Mouse (Mus musculus): ENCODE data around the gene Cdsn.

The Cdsn gene

GRCm38 (mm10) chr17:35569091-35569944, 17.4 kb downstream of the Cdsn start:
- DNase-seq (ENCODE audit: low read depth in 1 of 2, low spot score in 2 of 2), result no peak

GRCm38 (mm10) chr17:35570836-35571235, 18.9 kb downstream of the Cdsn start:
- no peak for DNase-seq (ENCODE audit: low read depth in 1 of 2, low spot score in 2 of 2)

GRCm38 (mm10) chr17:35571477-35571876, 19.5 kb downstream of the Cdsn start:
- no peak for DNase-seq (ENCODE audit: low read depth in 1 of 2, low spot score in 2 of 2)

GRCm38 (mm10) chr17:35578211-35578610, 26.3 kb downstream of the Cdsn start:
- peak; percentile 46 to 65 for DNase-seq (ENCODE audit: low read depth in 1 of 2, low spot score in 2 of 2)

GRCm38 (mm10) chr17:35582900-35583299, 31.0 kb downstream of the Cdsn start:
- DNase-seq (ENCODE audit: low read depth in 1 of 2, low spot score in 2 of 2), result no peak

GRCm38 (mm10) chr17:35584330-35584937, 32.5 kb downstream of the Cdsn start:
- peak; percentile 26 to 63 for DNase-seq (ENCODE audit: low read depth in 1 of 2, low spot score in 2 of 2)

GRCm38 (mm10) chr17:35587291-35587690, 35.4 kb downstream of the Cdsn start:
- DNase-seq (ENCODE audit: low read depth in 1 of 2, low spot score in 2 of 2), result no peak

GRCm38 (mm10) chr17:35588387-35588786, 36.5 kb downstream of the Cdsn start:
- no peak for DNase-seq (ENCODE audit: low read depth in 1 of 2, low spot score in 2 of 2)

- peak; percentile 59 to 60 for DNase-seq (ENCODE audit: low read depth in 1 of 2, low spot score in 2 of 2)
Measured at GRCm38 (mm10) chr17:35590410-35591218, 38.7 kb downstream of the Cdsn start.

- DNase-seq (ENCODE audit: low read depth in 1 of 2, low spot score in 2 of 2), result no peak
Measured at GRCm38 (mm10) chr17:35591219-35591578, 39.3 kb downstream of the Cdsn start.

- no peak for DNase-seq (ENCODE audit: low read depth in 1 of 2, low spot score in 2 of 2)
Measured at GRCm38 (mm10) chr17:35591731-35592130, 39.8 kb downstream of the Cdsn start.

GRCm38 (mm10) chr17:35592131-35592530, 40.2 kb downstream of the Cdsn start:
- no peak for DNase-seq (ENCODE audit: low read depth in 1 of 2, low spot score in 2 of 2)

GRCm38 (mm10) chr17:35593786-35594185, 41.9 kb downstream of the Cdsn start:
- DNase-seq (ENCODE audit: low read depth in 1 of 2, low spot score in 2 of 2), result no peak

- DNase-seq (ENCODE audit: low read depth in 1 of 2, low spot score in 2 of 2), result no peak
Measured at GRCm38 (mm10) chr17:35594456-35594855, 42.5 kb downstream of the Cdsn start.

- no peak for DNase-seq (ENCODE audit: low read depth in 1 of 2, low spot score in 2 of 2)
Measured at GRCm38 (mm10) chr17:35597399-35597798, 45.5 kb downstream of the Cdsn start.

GRCm38 (mm10) chr17:35601249-35601648, 49.3 kb downstream of the Cdsn start, which contains the start of gene Sfta2:
TSS of gene Sfta2 (plus strand) at chr17:35601549.
- DNase-seq (ENCODE audit: low read depth in 1 of 2, low spot score in 2 of 2), result no peak

GRCm38 (mm10) chr17:35601736-35602354, 49.9 kb downstream of the Cdsn start:
- no peak for DNase-seq (ENCODE audit: low read depth in 1 of 2, low spot score in 2 of 2)

Measured in monocyte, adult 2 months (primary cell).